Mouse (Mus musculus): Measurements from ENCODE around the gene Nos3.
"Not testable (repeated sequence)": the region's sequence is repeated elsewhere in the genome, so short reads cannot be mapped to it uniquely, and the experiment has no call there.

DNA sequence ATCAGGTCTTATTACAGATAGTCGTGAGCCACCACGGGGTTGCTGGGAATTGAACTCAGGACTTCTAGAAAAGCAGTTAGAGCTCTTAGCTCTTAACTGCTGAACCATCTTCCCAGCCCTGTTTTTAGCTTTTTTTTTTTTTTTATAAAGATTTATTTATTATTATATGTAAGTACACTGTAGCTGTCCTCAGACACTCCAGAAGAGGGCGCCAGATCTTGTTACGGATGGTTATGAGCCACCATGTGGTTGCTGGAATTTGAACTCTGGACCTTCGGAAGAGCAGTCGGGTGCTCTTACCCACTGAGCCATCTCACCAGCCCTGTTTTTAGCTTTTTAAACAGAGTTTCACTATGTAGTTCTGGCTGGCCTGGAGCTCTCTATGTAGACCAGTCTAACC is 31.6 kb downstream of the Nos3 start:
- TF ChIP-seq POLR2A (IDR thresholded peaks at IDR 0.05; ENCODE audit: low read depth, low read length); CTCF (conservative IDR thresholded peaks at IDR 0.05; ENCODE audit: insufficient read depth, insufficient read length, low read depth, low read length): not testable (repeated sequence)
